Mouse (Mus musculus) forebrain, postnatal 0 days (tissue): Measurements from ENCODE around the gene Mbnl1. TPM values are rescaled to one million over a fixed set of nuclear protein-coding genes. Genes with fewer than 3 reads are reported as not detected.
A peak's percentile ranks its signal among the peaks of the same experiment; 100 is the strongest.

ENCODE experiments used
- ATAC-seq: fragments of 200-750 bp; cut with Nextera tagmentation; 2 replicates; pipeline ENCODE4 v1.8.0; 2017; ENCODE audit warnings: mild to moderate bottlenecking, moderate library complexity
- DNase-seq: peaks from one replicate; pipeline ENCODE4 v3.0.0-alpha.2; 2015
- H3K27ac ChIP-seq: fragments of 300-500 bp; sonication (generic); 2 replicates; pipeline ENCODE4 v1.5.1; 2014; ENCODE audit warnings: low read depth, mild to moderate bottlenecking, antibody characterized with exemption, low read length, moderate library complexity, mixed read lengths
- H3K27me3 ChIP-seq: fragments of 300-500 bp; sonication (generic); 2 replicates; pipeline ENCODE4 v1.6.1; 2014; ENCODE audit warnings: mild to moderate bottlenecking, low read length, mixed read lengths; ENCODE audit not compliant: insufficient read depth
- H3K36me3 ChIP-seq: fragments of 300-500 bp; sonication (generic); 2 replicates; pipeline ENCODE4 v1.6.1; 2014; ENCODE audit warnings: mild to moderate bottlenecking, moderate library complexity; ENCODE audit not compliant: insufficient read depth
- H3K4me1 ChIP-seq: fragments of 300-500 bp; sonication (generic); 2 replicates; pipeline ENCODE4 v1.6.1; 2014; ENCODE audit warnings: antibody characterized with exemption; ENCODE audit not compliant: insufficient read depth
- H3K4me2 ChIP-seq: fragments of 300-500 bp; sonication (generic); 2 replicates; pipeline ENCODE4 v1.6.1; 2014; ENCODE audit warnings: low read depth, mild to moderate bottlenecking, moderate library complexity
- H3K4me3 ChIP-seq: fragments of 300-500 bp; sonication (generic); 2 replicates; pipeline ENCODE4 v1.5.1; 2014; ENCODE audit warnings: low read depth, low read length, mixed read lengths
- H3K9ac ChIP-seq: fragments of 300-500 bp; sonication (generic); 2 replicates; pipeline ENCODE4 v1.6.1; 2014; ENCODE audit warnings: mild to moderate bottlenecking
- H3K9me3 ChIP-seq: fragments of 300-500 bp; sonication (generic); 2 replicates; pipeline ENCODE4 v1.6.1; 2016; ENCODE audit warnings: low read length
- CTCF ChIP-seq: sonication (generic); IDR thresholded peaks from 2 replicates; pipeline ENCODE4 v1.5.1; 2016; ENCODE audit warnings: antibody characterized with exemption, control low read depth, low read depth
- WGBS: fragments of 180-500 bp; shearing (Covaris S2); extraction: QIAGEN DNeasy Blood & Tissue Kit; methylation state at CpG from one replicate; pipeline ENCODE4 v1.1.7; 2014; 5-methylcytosine and 5-hydroxymethylcytosine counted together
- polyA plus RNA-seq: library from polyadenylated mRNA; unstranded; fragments of >200 nt; fragmentation: Nextera tagmentation; extraction: Ambion mirVana; gene quantifications from 2 replicates; pipeline ENCODE4 v1.2.1, GENCODE M21; 2015
- total RNA-seq: library from RNA; depleted of rRNA; stranded (reverse); fragments of >200 nt; gene quantifications from 2 replicates; pipeline ENCODE4 v1.2.3, GENCODE M21; 2014

Gene Mbnl1
- total and polyA plus RNA-seq, 2 experiments from 2014 or later: 42.7 to 84.7 TPM

DNA sequence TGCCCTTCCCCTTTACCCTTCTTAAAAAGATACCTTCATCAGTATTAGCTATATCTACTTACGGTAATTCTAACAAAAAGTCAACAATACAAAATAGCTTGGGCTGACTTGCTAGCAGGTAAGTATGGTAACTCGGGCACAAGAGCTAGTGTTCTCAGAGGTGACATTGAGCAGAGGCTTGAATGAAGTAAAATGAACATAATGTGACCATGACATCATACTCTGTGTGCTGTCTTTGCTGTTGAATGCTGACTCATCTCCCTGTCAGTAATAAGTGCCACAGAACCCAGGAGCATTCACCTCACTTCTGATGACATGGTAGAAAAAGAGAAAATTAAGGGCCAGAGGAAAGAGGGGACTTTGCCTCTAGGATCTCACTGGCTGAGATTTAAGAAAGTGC, 158.6 kb downstream of the Mbnl1 start:
- no peak for ATAC-seq
- DNase-seq: no peak
- no peak overlapping the region for H3K9ac ChIP-seq
- H3K27ac ChIP-seq: no peak overlapping the region
- H3K27me3 ChIP-seq: no peaks in the 10 kb centered on the region
- H3K4me3 ChIP-seq: no peak overlapping the region
- WGBS: 92% methylated on average over 2 of the region's 2 CpGs
- H3K9me3 ChIP-seq: no peaks in the 10 kb centered on the region
- no peaks in the 10 kb centered on the region for H3K36me3 ChIP-seq
- no peaks in the 10 kb centered on the region for H3K4me1 ChIP-seq
- no peak overlapping the region for H3K4me2 ChIP-seq
- no peak for TF ChIP-seq CTCF

DNA sequence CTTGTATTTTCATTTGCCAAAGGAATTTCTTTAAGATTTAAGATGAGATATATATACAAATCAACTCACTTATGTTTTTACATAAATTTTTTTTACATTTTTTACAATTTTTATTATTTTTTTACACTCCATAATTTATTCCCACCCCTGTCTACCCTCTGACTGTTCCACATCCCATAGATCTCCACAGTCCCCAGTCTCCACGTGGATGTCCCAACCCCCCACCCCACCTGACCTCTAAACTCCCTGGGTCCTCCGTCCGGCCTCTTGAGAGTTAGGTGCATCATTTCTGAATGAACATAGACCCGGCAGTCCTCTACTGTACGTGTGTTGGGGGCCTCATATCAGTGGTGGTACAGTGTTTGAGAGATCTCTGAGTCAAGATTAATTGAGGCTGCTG, 159.1 kb downstream of the Mbnl1 start:
- WGBS: 91% methylated on average over 5 of the region's 5 CpGs
- Histone ChIP-seq H3K4me2 (no peak overlapping the region), H3K27ac (no peak overlapping the region), H3K36me3 (no peaks in the 10 kb centered on the region), H3K4me3 (no peak overlapping the region), H3K4me1 (no peaks in the 10 kb centered on the region), H3K27me3 (no peaks in the 10 kb centered on the region), H3K9me3 (no peaks in the 10 kb centered on the region), H3K9ac (no peak overlapping the region)
- DNase-seq: no peak
- ATAC-seq: no peak
- no peak for TF ChIP-seq CTCF

DNA sequence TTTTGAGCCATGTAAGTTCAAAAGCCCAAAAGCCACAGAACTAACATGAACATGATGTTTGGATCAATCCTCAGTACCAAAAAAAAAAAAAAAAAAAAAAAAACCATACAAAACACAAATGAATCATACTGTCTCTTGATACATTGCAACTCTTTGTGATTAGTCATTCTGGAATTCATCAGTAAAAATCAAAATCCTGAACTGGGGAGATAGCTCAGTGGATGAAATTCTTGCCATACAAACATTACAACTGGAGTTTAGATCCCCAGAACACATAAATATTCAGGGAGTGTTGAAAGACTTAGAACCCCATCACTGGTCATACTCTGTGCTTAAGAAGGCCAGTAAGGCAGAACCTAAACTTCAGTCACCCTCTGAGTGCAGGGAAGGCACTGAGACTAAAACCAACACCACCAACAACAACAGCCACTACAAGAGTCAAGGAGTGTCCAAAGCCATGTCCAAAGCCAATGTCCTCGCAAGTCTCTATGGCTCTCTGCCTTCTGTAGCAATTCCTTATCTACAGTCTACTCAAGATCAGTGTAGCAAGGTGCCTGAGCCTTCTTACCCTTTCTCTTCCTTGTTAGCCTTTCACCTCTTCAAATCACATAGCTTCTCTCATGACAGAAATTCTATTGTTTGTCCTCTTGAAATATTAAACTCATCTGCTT, 160.3 kb downstream of the Mbnl1 start:
- no peak overlapping the region for H3K27ac ChIP-seq
- no peak overlapping the region for H3K4me2 ChIP-seq
- no peaks in the 10 kb centered on the region for H3K36me3 ChIP-seq
- no peak for DNase-seq
- WGBS: 100% methylated on average over 1 of the region's 1 CpGs
- no peaks in the 10 kb centered on the region for H3K27me3 ChIP-seq
- H3K4me1 ChIP-seq: no peaks in the 10 kb centered on the region
- no peak for TF ChIP-seq CTCF
- no peak overlapping the region for H3K9ac ChIP-seq
- no peak for ATAC-seq
- no peak overlapping the region for H3K4me3 ChIP-seq
- H3K9me3 ChIP-seq: no peaks in the 10 kb centered on the region

DNA sequence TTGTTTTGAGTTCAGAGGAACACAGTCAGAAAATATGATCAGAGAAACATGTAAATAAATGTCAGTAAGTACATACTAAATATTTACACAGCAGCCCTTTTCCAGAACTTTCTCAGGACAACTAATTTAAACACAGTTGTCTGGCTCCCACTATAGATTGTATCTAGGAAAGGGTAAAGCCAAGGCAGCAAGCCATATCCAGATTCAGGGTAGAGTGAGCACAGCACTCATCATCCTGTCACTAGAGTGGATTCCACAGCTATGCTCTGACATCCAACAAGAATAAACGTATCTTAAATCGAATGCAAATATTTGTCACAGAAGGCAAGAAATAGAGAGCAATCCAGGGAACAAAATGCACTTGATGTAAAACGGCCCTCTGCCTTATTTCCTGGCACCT, 165.9 kb downstream of the Mbnl1 start:
- DNase-seq (no peak), ATAC-seq (no peak)
- Histone ChIP-seq H3K36me3 (no peaks in the 10 kb centered on the region), H3K9me3 (no peaks in the 10 kb centered on the region), H3K4me3 (no peak overlapping the region), H3K4me2 (no peak overlapping the region), H3K9ac (no peak overlapping the region), H3K4me1 (no peaks in the 10 kb centered on the region), H3K27ac (no peak overlapping the region), H3K27me3 (no peaks in the 10 kb centered on the region)
- no peak for TF ChIP-seq CTCF
- 63% methylated on average over 3 of the region's 3 CpGs for WGBS

DNA sequence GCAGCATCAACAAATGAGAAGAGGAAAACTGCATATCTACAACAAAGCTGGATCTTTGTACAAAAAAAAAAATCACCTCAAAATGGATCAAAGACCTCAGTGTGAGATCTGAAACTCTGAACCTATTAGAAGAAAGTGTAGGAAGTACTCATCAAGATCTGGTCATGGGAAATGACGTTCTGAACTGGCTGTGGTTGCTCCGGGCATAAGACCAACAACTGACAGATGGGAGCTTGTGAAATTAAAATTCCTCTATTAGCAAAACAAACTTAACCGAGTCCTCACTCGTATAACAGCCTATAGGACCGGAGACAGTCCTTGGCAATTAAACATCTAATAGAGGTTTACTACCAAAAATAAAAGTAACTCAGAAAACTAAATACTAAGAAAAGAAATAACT, 166.5 kb downstream of the Mbnl1 start:
- no peak for DNase-seq
- Histone ChIP-seq H3K36me3 (no peaks in the 10 kb centered on the region), H3K27ac (no peak overlapping the region), H3K4me1 (no peaks in the 10 kb centered on the region), H3K4me2 (no peak overlapping the region), H3K27me3 (no peaks in the 10 kb centered on the region), H3K9me3 (no peaks in the 10 kb centered on the region), H3K4me3 (no peak overlapping the region), H3K9ac (no peak overlapping the region)
- no peak for ATAC-seq
- no peak for TF ChIP-seq CTCF
- 49% methylated on average over 5 of the region's 5 CpGs for WGBS

DNA sequence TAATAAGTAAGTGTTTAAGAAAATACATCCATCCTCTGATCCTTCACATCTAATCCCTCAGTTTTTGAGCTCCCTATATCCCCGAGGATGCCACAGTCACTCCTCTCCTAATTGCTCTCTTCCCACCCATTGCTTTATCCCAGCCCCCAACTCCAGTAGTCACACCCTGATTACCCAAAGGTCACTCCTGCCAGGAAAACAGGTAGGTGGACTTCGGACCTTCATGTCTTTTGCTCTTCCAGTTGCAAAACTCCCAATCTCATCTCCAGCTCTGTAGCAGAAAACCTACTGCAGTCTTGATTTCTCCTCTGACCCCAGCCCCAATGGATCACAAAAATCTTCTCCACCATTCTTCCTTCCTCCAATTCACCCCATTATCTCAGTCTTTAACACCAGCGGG, 169.6 kb downstream of the Mbnl1 start:
- H3K36me3 ChIP-seq: no peaks in the 10 kb centered on the region
- DNase-seq (no peak), ATAC-seq (no peak)
- TF ChIP-seq CTCF: no peak
- no peak overlapping the region for H3K4me3 ChIP-seq
- no peaks in the 10 kb centered on the region for H3K9me3 ChIP-seq
- no peak overlapping the region for H3K27ac ChIP-seq
- H3K27me3 ChIP-seq: no peaks in the 10 kb centered on the region
- 78% methylated on average over 3 of the region's 3 CpGs for WGBS
- H3K9ac ChIP-seq: no peak overlapping the region
- no peak overlapping the region for H3K4me2 ChIP-seq
- no peaks in the 10 kb centered on the region for H3K4me1 ChIP-seq

DNA sequence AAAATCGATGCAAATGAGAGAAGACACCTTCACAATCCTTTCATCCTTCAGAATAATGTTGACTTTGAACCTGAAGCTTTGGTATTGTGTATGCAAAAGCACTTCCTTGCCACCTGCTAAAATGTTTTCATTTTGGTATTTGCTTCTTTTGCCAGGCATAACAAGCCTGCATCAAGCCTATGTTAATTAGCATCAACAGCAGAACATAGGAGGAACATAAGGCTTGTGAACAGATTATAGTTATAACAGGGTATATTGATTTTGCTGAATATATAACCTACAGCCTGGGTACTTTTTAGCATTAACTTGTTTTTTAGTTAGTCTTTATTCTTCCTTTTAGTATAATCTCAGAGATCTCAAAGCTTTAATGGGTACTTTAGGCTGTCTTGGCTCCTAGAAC, 172.9 kb downstream of the Mbnl1 start:
- H3K9ac ChIP-seq: no peak overlapping the region
- peak; percentile 65 for ATAC-seq
- WGBS: 61% methylated on average over 1 of the region's 1 CpGs

More for the DNA sequence above, 172.9 kb downstream of the Mbnl1 start:
- Histone ChIP-seq H3K4me3 (no peak overlapping the region), H3K27ac (no peak overlapping the region), H3K36me3 (no peaks in the 10 kb centered on the region), H3K9me3 (no peaks in the 10 kb centered on the region), H3K4me1 (no peaks in the 10 kb centered on the region), H3K4me2 (no peak overlapping the region), H3K27me3 (no peaks in the 10 kb centered on the region)
- TF ChIP-seq CTCF: no peak
- peak; percentile 17 for DNase-seq
